Comparison of ENCODE assay signal across 13 mouse cellular contexts in the genomic region with DNA sequence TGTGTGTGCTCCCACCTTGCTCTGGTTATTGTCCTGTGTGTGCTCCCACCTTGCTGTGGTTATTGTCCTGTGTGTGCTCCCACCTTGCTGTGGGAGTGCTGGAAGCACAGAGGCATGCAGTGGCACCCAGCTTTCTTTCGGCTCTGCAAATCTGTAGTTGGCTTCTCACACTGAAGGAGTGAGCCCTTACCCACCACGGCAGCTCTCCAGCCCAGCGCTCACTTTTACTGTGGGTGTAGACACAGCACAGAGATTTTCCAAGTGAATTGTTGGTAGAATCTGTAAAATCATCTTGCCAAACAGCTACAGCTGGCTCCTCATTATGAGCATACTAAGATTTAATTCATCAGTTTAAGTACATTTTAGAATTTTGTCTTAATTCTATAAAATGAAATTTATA.
"Had no signal": no experiment of that assay in that cellular context is flagged by ENCODE, and none has a peak within 500 bp of the region (broad histone marks: within the 10 kb centered on the region; RNA-seq: fewer than 3 reads in every experiment).

No protein-coding gene starts in this region.

- DNase-seq: kidney, adult 2 months; kidney, postnatal 14 days; liver; liver, embryonic 13.5 days; liver, postnatal 0 days; thymus, adult 2 months; thymus, postnatal 25 days had no signal

- H3K27ac ChIP-seq: kidney, embryonic 15.5 days; limb, embryonic 12.5 days; liver, embryonic 13.5 days; lung, embryonic 15.5 days; midbrain, embryonic 15.5 days; neural tube, embryonic 12.5 days had no signal

- ATAC-seq: intestine, embryonic 16.5 days; liver, postnatal 0 days; midbrain, embryonic 15.5 days had no signal

- H3K4me3 ChIP-seq: kidney, embryonic 15.5 days; limb, embryonic 12.5 days; liver, embryonic 13.5 days; lung, embryonic 15.5 days; midbrain, embryonic 15.5 days; neural tube, embryonic 12.5 days had no signal
